8 mouse cellular contexts compared by ENCODE assay signal in genomic region chr14:57758237-57758636, GRCm38 (mm10). TPM values are rescaled to one million over a fixed set of nuclear protein-coding genes. Genes with fewer than 3 reads are reported as not detected.
DNase-seq lines count a peak whose midpoint lies in the region; ATAC-seq lines count a peak whose summit lies in the region.

TSS of gene Lats2 (minus strand) at chr14:57758388.

- intact Hi-C loops in heart, postnatal 25 days (cut with DNase I): no loop called here

- H3K9ac ChIP-seq in hindbrain, embryonic 14.5 days: no peak within 1 kb of the TSS
- no peak within 1 kb of the TSS for H3K9ac ChIP-seq in neural tube, embryonic 13.5 days

- DNase-seq in hindbrain, embryonic 10.5 days (ENCODE audit: low spot score): no peak
- no peak for DNase-seq in hindbrain, embryonic 14.5 days (ENCODE audit: low spot score)
- DNase-seq in urinary bladder, adult 2 months (ENCODE audit: low spot score): no peak
- no peak for DNase-seq in urinary bladder, postnatal 25 days (ENCODE audit: low spot score)
- DNase-seq in heart, postnatal 25 days (ENCODE audit: low spot score): no peak
- DNase-seq in cerebellum, postnatal 10 days: no peak
- DNase-seq in kidney, adult 18-20 months: no peak

- no peak for ATAC-seq in hindbrain, embryonic 14.5 days (ENCODE audit: low FRiP score)
- no peak for ATAC-seq in neural tube, embryonic 13.5 days (ENCODE audit: low read depth)

- H3K4me1 ChIP-seq in hindbrain, embryonic 10.5 days (replicated peaks): peaks cover 24% of the 10 kb centered on the region
- 0 out of 2 replicates have a peak, but pooled peaks cover 4% of the 10 kb centered on the region for H3K4me1 ChIP-seq in hindbrain, embryonic 14.5 days (replicated peaks; ENCODE audit: control insufficient read depth, insufficient read depth, low read length)
- H3K4me1 ChIP-seq in neural tube, embryonic 13.5 days (replicated peaks): peaks cover 5% of the 10 kb centered on the region; the same call in 1 of the 2 replicates

- H3K9me3 ChIP-seq in hindbrain, embryonic 10.5 days: no peaks in the 10 kb centered on the region
- H3K9me3 ChIP-seq in hindbrain, embryonic 14.5 days (ENCODE audit: control insufficient read depth, low read length): no peaks in the 10 kb centered on the region
- no peaks in the 10 kb centered on the region for H3K9me3 ChIP-seq in neural tube, embryonic 13.5 days

- H3K4me3 ChIP-seq in hindbrain, embryonic 10.5 days: no peak within 1 kb of the TSS
- no peak within 1 kb of the TSS for H3K4me3 ChIP-seq in hindbrain, embryonic 14.5 days (replicated peaks; ENCODE audit: low read length)
- no peak within 1 kb of the TSS for H3K4me3 ChIP-seq in neural tube, embryonic 13.5 days

- H3K4me2 ChIP-seq in hindbrain, embryonic 14.5 days (replicated peaks): no peak within 1 kb of the TSS
- no peak within 1 kb of the TSS for H3K4me2 ChIP-seq in neural tube, embryonic 13.5 days

- WGBS in hindbrain, embryonic 10.5 days: 78% methylated on average over 4 of the region's 4 CpGs
- 74% methylated on average over 4 of the region's 4 CpGs for WGBS in hindbrain, embryonic 14.5 days
- WGBS in neural tube, embryonic 13.5 days: 79% methylated on average over 4 of the region's 4 CpGs

- H3K36me3 ChIP-seq in hindbrain, embryonic 10.5 days: no peaks in the 10 kb centered on the region
- H3K36me3 ChIP-seq in hindbrain, embryonic 14.5 days (replicated peaks; ENCODE audit: control insufficient read depth, insufficient read depth): no peaks in the 10 kb centered on the region
- H3K36me3 ChIP-seq in neural tube, embryonic 13.5 days: no peaks in the 10 kb centered on the region

- no peak within 1 kb of the TSS for H3K27ac ChIP-seq in hindbrain, embryonic 10.5 days
- no peak within 1 kb of the TSS for H3K27ac ChIP-seq in hindbrain, embryonic 14.5 days
- H3K27ac ChIP-seq in neural tube, embryonic 13.5 days (replicated peaks): no peak within 1 kb of the TSS

- H3K27me3 ChIP-seq in hindbrain, embryonic 10.5 days (ENCODE audit: insufficient read depth, poor library complexity, severe bottlenecking): 0 out of 2 replicates have a peak, but pooled peaks cover 4% of the 10 kb centered on the region
- H3K27me3 ChIP-seq in hindbrain, embryonic 14.5 days (ENCODE audit: control insufficient read depth, insufficient read depth, low read length): no peaks in the 10 kb centered on the region
- H3K27me3 ChIP-seq in neural tube, embryonic 13.5 days: no peaks in the 10 kb centered on the region

RNA-seq across cellular contexts. Expression of gene Lats2, which starts in this region (rescaled TPM):
- 16.1 and 17.5 TPM in 2 replicates for polyA plus RNA-seq in hindbrain, embryonic 10.5 days (2016; fragmentation: Nextera tagmentation; extraction: Ambion mirVana)
- 7.5 and 7.9 TPM in 2 replicates for polyA plus RNA-seq in hindbrain, embryonic 14.5 days (2014; fragmentation: Nextera tagmentation; extraction: Ambion mirVana)
- polyA plus RNA-seq in urinary bladder, adult 2 months (2012; rRNA removed): 35.2 and 35.9 TPM in 2 replicates
- 10 to 100 TPM; 35.8 to 37.9 TPM for total RNA-seq in heart, postnatal 25 days (2021)
- 10.8 and 11.2 TPM in 2 replicates for polyA plus RNA-seq in neural tube, embryonic 13.5 days (2015; fragmentation: Nextera tagmentation; extraction: Ambion mirVana)
